Mouse (Mus musculus) lung, embryonic 14.5 days (tissue): Measurements from ENCODE around the gene Scgb1a1. TPM values are rescaled to one million over a fixed set of nuclear protein-coding genes. Genes with fewer than 3 reads are reported as not detected.
A peak's percentile ranks its signal among the peaks of the same experiment; 100 is the strongest.

Experiments used
- ATAC-seq: fragments of 200-750 bp; cut with Nextera tagmentation; 2 replicates; pipeline ENCODE4 v1.8.0; 2017; ENCODE audit warnings: mild to moderate bottlenecking, moderate TSS enrichment, moderate library complexity; ENCODE audit not compliant: insufficient read depth
- DNase-seq: peaks from one replicate; pipeline ENCODE4 v3.0.0-alpha.2; 2015
- H3K27ac ChIP-seq: fragments of 300-500 bp; sonication (generic); 2 replicates; pipeline ENCODE4 v1.5.1; 2014; ENCODE audit warnings: low read depth, mild to moderate bottlenecking, moderate library complexity
- H3K27me3 ChIP-seq: fragments of 300-500 bp; sonication (generic); 2 replicates; pipeline ENCODE4 v1.6.1; 2014; ENCODE audit warnings: low read length, control low read depth; ENCODE audit not compliant: insufficient read depth
- H3K36me3 ChIP-seq: fragments of 300-500 bp; sonication (generic); 2 replicates; pipeline ENCODE4 v1.6.1; 2014; ENCODE audit warnings: control low read depth; ENCODE audit not compliant: insufficient read depth
- H3K4me1 ChIP-seq: fragments of 300-500 bp; sonication (generic); 2 replicates; pipeline ENCODE4 v1.6.1; 2014; ENCODE audit warnings: antibody characterized with exemption, control low read depth; ENCODE audit not compliant: insufficient read depth
- H3K4me2 ChIP-seq: fragments of 300-500 bp; sonication (generic); 2 replicates; pipeline ENCODE4 v1.6.1; 2014; ENCODE audit warnings: mild to moderate bottlenecking
- H3K4me3 ChIP-seq: fragments of 300-500 bp; sonication (generic); 2 replicates; pipeline ENCODE4 v1.5.1; 2014; ENCODE audit warnings: low read depth, low read length
- H3K9ac ChIP-seq: fragments of 300-500 bp; sonication (generic); 2 replicates; pipeline ENCODE4 v1.6.1; 2014
- H3K9me3 ChIP-seq: fragments of 300-500 bp; sonication (generic); 2 replicates; pipeline ENCODE4 v1.6.1; 2016; ENCODE audit warnings: low read depth, low read length, control low read depth
- CTCF ChIP-seq: IDR thresholded peaks from 2 replicates; pipeline ENCODE4 v1.5.1; 2016; ENCODE audit warnings: antibody characterized with exemption, low read depth
- WGBS: fragments of 180-500 bp; shearing (Covaris S2); extraction: QIAGEN DNeasy Blood & Tissue Kit; methylation state at CpG from one replicate; pipeline ENCODE4 v1.1.7; 2014; 5-methylcytosine and 5-hydroxymethylcytosine counted together
- polyA plus RNA-seq: library from polyadenylated mRNA; unstranded; fragments of >200 nt; fragmentation: Nextera tagmentation; extraction: Ambion mirVana; gene quantifications from 2 replicates; pipeline ENCODE4 v1.2.1, GENCODE M21; 2014

Scgb1a1 gene
- polyA plus RNA-seq, 1 experiment from 2014 or later, result not detected

DNA sequence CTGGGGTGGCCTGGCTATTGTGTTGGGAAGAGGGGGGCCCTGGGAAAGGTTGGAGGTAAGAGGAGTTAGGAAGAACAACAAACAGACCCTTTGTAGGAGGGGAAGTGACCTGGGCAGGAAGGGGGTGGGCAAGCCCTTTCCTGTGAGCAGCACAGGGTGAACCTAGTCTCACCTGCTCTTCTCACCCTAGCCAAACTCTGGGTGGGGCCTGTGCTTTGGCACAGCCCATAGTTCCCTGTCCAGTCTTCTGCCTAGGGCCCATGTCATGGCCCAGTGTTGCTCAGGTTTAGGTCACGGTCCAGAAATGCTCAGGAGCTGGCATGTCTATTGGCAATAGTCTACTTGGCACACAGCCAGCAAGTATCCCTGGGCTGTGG, 19.6 kb upstream of the Scgb1a1 start:
- peak; percentile 43; the same call in 1 of the 2 replicates for ATAC-seq
- H3K9me3 ChIP-seq, result no peaks in the 10 kb centered on the region
- H3K4me1 ChIP-seq, result 0 out of 2 replicates have a peak, but pooled peaks cover 6% of the 10 kb centered on the region
- DNase-seq, result no peak
- TF ChIP-seq CTCF, result no peak
- no peaks in the 10 kb centered on the region for H3K36me3 ChIP-seq
- 30% methylated on average over 1 of the region's 1 CpGs for WGBS
- H3K4me3 ChIP-seq, result no peak overlapping the region
- no peak overlapping the region for H3K9ac ChIP-seq
- H3K27ac ChIP-seq, result peak overlapping the region; percentile 54
- no peak overlapping the region for H3K4me2 ChIP-seq
- no peaks in the 10 kb centered on the region for H3K27me3 ChIP-seq

DNA sequence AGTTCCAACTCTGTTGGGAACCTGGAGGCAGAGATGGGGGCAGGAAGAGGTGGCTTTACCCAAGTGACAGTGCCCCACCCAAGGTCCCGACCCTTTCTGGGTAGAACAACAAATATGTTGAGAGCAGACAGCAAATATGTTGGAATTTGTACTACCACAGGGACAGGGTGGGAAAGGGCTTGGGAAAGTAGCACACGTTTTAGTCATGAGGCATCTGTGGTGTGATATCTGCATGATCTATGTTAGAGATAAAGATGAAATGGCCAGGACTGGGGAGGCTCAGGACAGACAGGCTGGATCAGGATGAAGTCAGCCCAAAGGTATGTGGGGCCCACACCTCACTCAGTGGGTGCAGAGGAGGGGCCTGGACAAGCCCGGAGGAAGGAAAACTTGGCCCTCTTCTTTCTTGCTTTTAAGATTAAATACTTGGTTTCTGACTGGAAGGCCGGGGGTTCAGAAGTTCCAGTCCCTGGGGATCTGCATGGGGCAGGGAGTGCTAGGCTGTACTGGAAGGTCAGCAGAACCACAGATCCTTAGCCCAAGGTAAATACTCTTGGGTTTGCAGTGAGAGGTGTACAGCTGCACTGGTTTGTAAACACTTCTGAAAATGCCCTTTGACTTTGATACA, 19.1 kb upstream of the Scgb1a1 start:
- TF ChIP-seq CTCF, result no peak

GRCm38 (mm10) chr19:9106096-9106495, 18.3 kb upstream of the Scgb1a1 start:
- TF ChIP-seq CTCF, result no peak
- no peaks in the 10 kb centered on the region for H3K9me3 ChIP-seq
- H3K4me3 ChIP-seq, result no peak overlapping the region
- H3K4me2 ChIP-seq, result no peak overlapping the region
- ATAC-seq (no peak; the same call in 1 of the 2 replicates), DNase-seq (no peak)
- no peaks in the 10 kb centered on the region for H3K36me3 ChIP-seq
- 53% methylated on average over 5 of the region's 5 CpGs for WGBS
- H3K4me1 ChIP-seq, result 0 out of 2 replicates have a peak, but pooled peaks cover 6% of the 10 kb centered on the region
- no peak overlapping the region for H3K9ac ChIP-seq
- peak overlapping the region; percentile 54; the same call in 1 of the 2 replicates for H3K27ac ChIP-seq
- H3K27me3 ChIP-seq, result no peaks in the 10 kb centered on the region

More for the DNA sequence above, 19.1 kb upstream of the Scgb1a1 start:
- Histone ChIP-seq H3K27me3 (no peaks in the 10 kb centered on the region), H3K36me3 (no peaks in the 10 kb centered on the region), H3K4me1 (0 out of 2 replicates have a peak, but pooled peaks cover 6% of the 10 kb centered on the region), H3K27ac (peak overlapping the region; percentile 54), H3K9ac (no peak overlapping the region), H3K4me2 (no peak overlapping the region), H3K4me3 (no peak overlapping the region), H3K9me3 (no peaks in the 10 kb centered on the region)
- WGBS, result 11% methylated on average over 4 of the region's 4 CpGs
- DNase-seq, result peak; percentile 36
- ATAC-seq, result peak; percentile 71

- no peak overlapping the region for H3K4me3 ChIP-seq
- H3K27ac ChIP-seq, result no peak overlapping the region
- H3K36me3 ChIP-seq, result no peaks in the 10 kb centered on the region
- H3K27me3 ChIP-seq, result no peaks in the 10 kb centered on the region
- H3K9me3 ChIP-seq, result no peaks in the 10 kb centered on the region
- WGBS, result 64% methylated on average over 3 of the region's 3 CpGs
- H3K4me1 ChIP-seq, result 0 out of 2 replicates have a peak, but pooled peaks cover 6% of the 10 kb centered on the region
- TF ChIP-seq CTCF, result no peak
- H3K4me2 ChIP-seq, result no peak overlapping the region
- no peak for DNase-seq
- H3K9ac ChIP-seq, result no peak overlapping the region
- ATAC-seq, result no peak
Observed at GRCm38 (mm10) chr19:9105101-9105685, 17.4 kb upstream of the Scgb1a1 start.

DNA sequence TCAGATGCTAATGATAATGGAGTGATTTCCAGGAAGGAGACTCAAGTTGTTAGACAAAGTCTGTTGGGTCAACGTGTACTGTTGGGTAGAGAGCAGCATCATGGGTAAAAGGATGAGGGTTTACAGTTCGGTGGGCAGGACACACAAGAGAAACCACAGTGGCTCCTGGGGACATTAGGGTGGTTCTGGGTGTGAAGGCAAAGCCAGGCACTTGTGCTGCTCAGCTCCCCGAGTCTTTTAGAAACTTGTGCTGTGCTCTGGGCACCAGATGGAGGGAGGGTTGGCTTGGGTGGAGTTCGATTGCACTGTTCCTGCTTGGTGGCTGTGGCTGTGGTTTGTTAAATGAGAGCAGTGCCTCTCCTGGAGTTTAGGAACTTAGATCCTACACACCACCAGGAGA, 16.2 kb upstream of the Scgb1a1 start:
- Histone ChIP-seq H3K9me3 (no peaks in the 10 kb centered on the region), H3K4me1 (0 out of 2 replicates have a peak, but pooled peaks cover 6% of the 10 kb centered on the region), H3K36me3 (no peaks in the 10 kb centered on the region), H3K9ac (no peak overlapping the region), H3K4me2 (no peak overlapping the region), H3K27ac (no peak overlapping the region), H3K27me3 (no peaks in the 10 kb centered on the region), H3K4me3 (no peak overlapping the region)
- DNase-seq (no peak), ATAC-seq (no peak)
- no peak for TF ChIP-seq CTCF
- WGBS, result 78% methylated on average over 4 of the region's 4 CpGs

DNA sequence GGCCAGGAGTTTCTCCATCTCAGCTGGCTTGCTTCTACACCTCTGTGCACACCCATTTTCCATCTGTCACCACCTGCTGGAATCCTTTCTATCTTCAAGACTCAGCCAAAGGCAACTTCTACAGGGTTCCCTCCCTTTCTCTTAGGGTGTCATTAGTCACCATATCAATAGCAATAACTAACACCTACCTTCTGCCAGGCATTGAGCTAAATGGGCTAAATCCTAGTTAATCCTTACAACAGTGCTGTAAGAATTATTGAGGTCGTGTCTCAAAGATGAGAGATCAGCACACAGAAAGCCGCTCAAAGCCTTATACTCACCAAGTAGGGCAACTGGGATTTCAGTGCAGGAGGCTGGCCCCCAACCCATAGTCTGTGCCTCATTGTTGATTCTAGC, 13.3 kb upstream of the Scgb1a1 start:
- H3K4me2 ChIP-seq, result no peak overlapping the region
- DNase-seq, result no peak
- ATAC-seq, result no peak
- no peak overlapping the region for H3K4me3 ChIP-seq
- no peaks in the 10 kb centered on the region for H3K27me3 ChIP-seq
- no peaks in the 10 kb centered on the region for H3K4me1 ChIP-seq
- H3K36me3 ChIP-seq, result no peaks in the 10 kb centered on the region
- no peak overlapping the region for H3K27ac ChIP-seq
- WGBS, result 66% methylated on average over 2 of the region's 2 CpGs
- no peak for TF ChIP-seq CTCF
- H3K9ac ChIP-seq, result no peak overlapping the region
- H3K9me3 ChIP-seq, result no peaks in the 10 kb centered on the region

DNA sequence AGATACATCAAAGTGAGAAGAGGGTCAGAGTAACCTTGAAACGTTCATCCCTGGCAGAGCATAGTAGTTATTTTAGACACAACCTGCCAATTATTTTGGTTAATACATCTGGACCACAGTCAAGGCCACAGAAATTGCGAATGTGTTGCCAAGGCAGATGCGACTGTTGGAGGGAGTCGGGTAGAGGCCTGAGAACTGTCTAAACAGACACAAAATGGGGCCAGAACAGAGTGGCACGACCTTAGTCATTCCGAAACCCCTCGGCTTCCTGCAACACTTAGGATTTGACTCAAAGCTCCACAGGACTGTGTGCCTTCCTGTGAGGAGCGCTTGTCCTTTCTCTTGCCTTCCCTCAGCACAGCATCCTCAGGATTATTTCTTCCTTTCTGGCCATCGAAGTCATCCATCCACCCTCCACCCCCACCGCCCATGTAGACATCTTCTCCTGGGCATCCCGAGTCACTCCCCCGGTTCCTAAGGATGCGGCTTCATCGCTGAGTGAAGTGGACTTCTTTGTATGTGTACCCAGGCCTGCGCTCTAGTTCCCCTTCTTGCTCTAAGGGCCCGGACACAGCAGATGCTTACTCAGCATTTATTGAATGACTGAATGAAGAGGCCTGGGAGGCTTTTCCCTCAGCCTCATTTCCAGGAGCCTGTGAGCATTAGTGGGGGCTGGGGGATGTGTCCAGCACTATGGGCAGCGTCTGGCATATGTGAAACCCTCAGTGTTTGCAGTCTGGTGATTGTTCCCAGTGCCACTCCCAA, 12.7 kb upstream of the Scgb1a1 start:
- H3K9ac ChIP-seq, result no peak overlapping the region
- DNase-seq (no peak), ATAC-seq (no peak)
- no peaks in the 10 kb centered on the region for H3K9me3 ChIP-seq
- H3K36me3 ChIP-seq, result no peaks in the 10 kb centered on the region
- no peak for TF ChIP-seq CTCF
- WGBS, result 77% methylated on average over 17 of the region's 17 CpGs
- H3K27ac ChIP-seq, result no peak overlapping the region
- H3K27me3 ChIP-seq, result no peaks in the 10 kb centered on the region
- H3K4me1 ChIP-seq, result no peaks in the 10 kb centered on the region
- no peak overlapping the region for H3K4me3 ChIP-seq
- no peak overlapping the region for H3K4me2 ChIP-seq
